ENCODE assay signal across 10 mouse cellular contexts in genomic region chr10:80044087-80044486, GRCm38 (mm10). TPM values are rescaled to one million over a fixed set of nuclear protein-coding genes. Genes with fewer than 3 reads are reported as not detected.
DNase-seq lines count a peak whose midpoint lies in the region; ATAC-seq and TF ChIP-seq lines count a peak whose summit lies in the region.
"Had no signal": no experiment of that assay in that cellular context is flagged by ENCODE, and none has a peak within 500 bp of the region (broad histone marks: within the 10 kb centered on the region; RNA-seq: fewer than 3 reads in every experiment).

No protein-coding gene starts in this region.

- no peak overlapping the region for H3K4me3 ChIP-seq in hindbrain, embryonic 11.5 days (ENCODE audit: low read depth, low read length)
- H3K4me3 ChIP-seq in midbrain, embryonic 10.5 days, result no peak overlapping the region
- H3K4me3 ChIP-seq in lung, postnatal 0 days (ENCODE audit: low read depth, low read length), result no peak overlapping the region
- H3K4me3 ChIP-seq: stomach, embryonic 15.5 days had no signal

- no peak for TF ChIP-seq EP300 in lung, postnatal 0 days (IDR thresholded peaks at IDR 0.05)

- H3K9ac ChIP-seq in hindbrain, embryonic 11.5 days (ENCODE audit: low read depth, low read length), result no peak overlapping the region
- no peak overlapping the region for H3K9ac ChIP-seq in lung, postnatal 0 days (replicated peaks; ENCODE audit: low read depth)
- H3K9ac ChIP-seq: stomach, embryonic 15.5 days had no signal

- DNase-seq in embryo, embryonic 11 days, result peak; percentile 22
- no peak for DNase-seq in embryo, embryonic 9.5 days (ENCODE audit: extremely low spot score)
- DNase-seq in 3134 (ENCODE audit: extremely low read depth, insufficient read length, low spot score), result peak; percentile 62
- peak; percentile 55 for DNase-seq in hindbrain, embryonic 11.5 days (ENCODE audit: low spot score)
- peak; percentile 42 for DNase-seq in midbrain, embryonic 10.5 days (ENCODE audit: low spot score)
- no peak for DNase-seq in lung, postnatal 0 days (ENCODE audit: low spot score)
- DNase-seq in thymus, postnatal 4 days, result no peak
- DNase-seq in c-Kit-positive CD71-positive TER-119-positive erythroid progenitor cells, embryonic 14.5 days (ENCODE audit: low spot score), result no peak
- DNase-seq: kidney, adult 9 months had no signal

- peaks cover 7% of the 10 kb centered on the region; the same call in 1 of the 2 replicates for H3K4me1 ChIP-seq in hindbrain, embryonic 11.5 days (replicated peaks; ENCODE audit: control insufficient read depth, insufficient read depth, low read length)
- peaks cover 38% of the 10 kb centered on the region for H3K4me1 ChIP-seq in midbrain, embryonic 10.5 days
- no peaks in the 10 kb centered on the region; the same call in 1 of the 2 replicates for H3K4me1 ChIP-seq in lung, postnatal 0 days (ENCODE audit: insufficient read depth, low read depth, low read length)

- no peak for ATAC-seq in hindbrain, embryonic 11.5 days (ENCODE audit: low FRiP score)
- no peak for ATAC-seq in lung, postnatal 0 days

- no peaks in the 10 kb centered on the region for H3K36me3 ChIP-seq in hindbrain, embryonic 11.5 days (ENCODE audit: control insufficient read depth, insufficient read depth, low read length)
- H3K36me3 ChIP-seq in midbrain, embryonic 10.5 days, result no peaks in the 10 kb centered on the region
- H3K36me3 ChIP-seq in lung, postnatal 0 days (ENCODE audit: insufficient read depth, low read length), result no peaks in the 10 kb centered on the region
- H3K36me3 ChIP-seq: stomach, embryonic 15.5 days had no signal

- no peaks in the 10 kb centered on the region for H3K9me3 ChIP-seq in hindbrain, embryonic 11.5 days (ENCODE audit: control insufficient read depth, low read length)
- H3K9me3 ChIP-seq in midbrain, embryonic 10.5 days (replicated peaks), result no peaks in the 10 kb centered on the region
- H3K9me3 ChIP-seq in lung, postnatal 0 days (ENCODE audit: low read length), result no peaks in the 10 kb centered on the region
- H3K9me3 ChIP-seq: stomach, embryonic 15.5 days had no signal

- no peak overlapping the region for H3K4me2 ChIP-seq in hindbrain, embryonic 11.5 days (replicated peaks; ENCODE audit: low read depth, low read length)
- H3K4me2 ChIP-seq in lung, postnatal 0 days (replicated peaks; ENCODE audit: low read depth, low read length), result no peak overlapping the region
- H3K4me2 ChIP-seq: stomach, embryonic 15.5 days had no signal

- peak overlapping the region; percentile 79 for H3K27ac ChIP-seq in hindbrain, embryonic 11.5 days (ENCODE audit: low read depth, low read length)
- H3K27ac ChIP-seq in midbrain, embryonic 10.5 days (replicated peaks), result peak overlapping the region; percentile 81
- no peak overlapping the region for H3K27ac ChIP-seq in lung, postnatal 0 days (ENCODE audit: low read length)
- H3K27ac ChIP-seq: stomach, embryonic 15.5 days had no signal

- 17% methylated on average over 4 of the region's 4 CpGs for WGBS in hindbrain, embryonic 11.5 days
- whole genome bisulfite sequencing in midbrain, embryonic 10.5 days, result 32% methylated on average over 4 of the region's 4 CpGs
- 60% methylated on average over 4 of the region's 4 CpGs for WGBS in lung, postnatal 0 days

- no peaks in the 10 kb centered on the region for H3K27me3 ChIP-seq in hindbrain, embryonic 11.5 days (ENCODE audit: control insufficient read depth, insufficient read depth, low read length)
- no peaks in the 10 kb centered on the region for H3K27me3 ChIP-seq in midbrain, embryonic 10.5 days (ENCODE audit: low read depth, poor library complexity, severe bottlenecking)
- H3K27me3 ChIP-seq in lung, postnatal 0 days (replicated peaks; ENCODE audit: insufficient read depth, low read length), result no peaks in the 10 kb centered on the region
- H3K27me3 ChIP-seq: stomach, embryonic 15.5 days had no signal

- TF ChIP-seq CTCF in lung, postnatal 0 days (IDR thresholded peaks at IDR 0.05), result no peak

RNA-seq across cellular contexts. Expression of gene Gpx4, which starts 2.9 kb away (rescaled TPM):
- 543 and 552 TPM in 2 replicates for polyA plus RNA-seq in hindbrain, embryonic 11.5 days (2014; fragmentation: Nextera tagmentation; extraction: Ambion mirVana)
- polyA plus RNA-seq in midbrain, embryonic 10.5 days (2016; fragmentation: Nextera tagmentation; extraction: Ambion mirVana), result 702 and 747 TPM in 2 replicates
- 1,058 and 1,082 TPM in 2 replicates for polyA plus RNA-seq in lung, postnatal 0 days (2015; fragmentation: Nextera tagmentation; extraction: Ambion mirVana)

RNA-seq across cellular contexts. Expression of gene Polr2e, which starts 4.5 kb away (rescaled TPM):
- 215 and 222 TPM in 2 replicates for polyA plus RNA-seq in hindbrain, embryonic 11.5 days (2014; fragmentation: Nextera tagmentation; extraction: Ambion mirVana)
- polyA plus RNA-seq in midbrain, embryonic 10.5 days (2016; fragmentation: Nextera tagmentation; extraction: Ambion mirVana), result 233 and 276 TPM in 2 replicates
- 178 and 202 TPM in 2 replicates for polyA plus RNA-seq in lung, postnatal 0 days (2015; fragmentation: Nextera tagmentation; extraction: Ambion mirVana)

RNA-seq across cellular contexts. Expression of gene Arhgap45, which starts 27.6 kb away (rescaled TPM):
- polyA plus RNA-seq in hindbrain, embryonic 11.5 days (2014; fragmentation: Nextera tagmentation; extraction: Ambion mirVana), result 4.1 and 4.3 TPM in 2 replicates
- 7.9 and 8.0 TPM in 2 replicates for polyA plus RNA-seq in midbrain, embryonic 10.5 days (2016; fragmentation: Nextera tagmentation; extraction: Ambion mirVana)
- 20.1 and 22.2 TPM in 2 replicates for polyA plus RNA-seq in lung, postnatal 0 days (2015; fragmentation: Nextera tagmentation; extraction: Ambion mirVana)

RNA-seq across cellular contexts. Expression of gene Abca7, which starts 47.8 kb away (rescaled TPM):
- 2.6 TPM in 2 replicates for polyA plus RNA-seq in hindbrain, embryonic 11.5 days (2014; fragmentation: Nextera tagmentation; extraction: Ambion mirVana)
- 3.2 and 4.8 TPM in 2 replicates for polyA plus RNA-seq in midbrain, embryonic 10.5 days (2016; fragmentation: Nextera tagmentation; extraction: Ambion mirVana)
- polyA plus RNA-seq in lung, postnatal 0 days (2015; fragmentation: Nextera tagmentation; extraction: Ambion mirVana), result 5.5 and 6.5 TPM in 2 replicates

RNA-seq across cellular contexts. Expression of gene Cnn2, which starts 55.7 kb away (rescaled TPM):
- polyA plus RNA-seq in hindbrain, embryonic 11.5 days (2014; fragmentation: Nextera tagmentation; extraction: Ambion mirVana), result 180 and 221 TPM in 2 replicates
- 198 and 199 TPM in 2 replicates for polyA plus RNA-seq in midbrain, embryonic 10.5 days (2016; fragmentation: Nextera tagmentation; extraction: Ambion mirVana)
- 483 and 567 TPM in 2 replicates for polyA plus RNA-seq in lung, postnatal 0 days (2015; fragmentation: Nextera tagmentation; extraction: Ambion mirVana)

Comparison
In these comparisons a context has a peak if more than half of its experiments do, and no peak if none do; other contexts are left out.
1. DNase-seq: peak in embryo, embryonic 11 days (single experiment), 3134 (single experiment), hindbrain, embryonic 11.5 days (single experiment) and midbrain, embryonic 10.5 days (single experiment); none in embryo, embryonic 9.5 days (single experiment), lung, postnatal 0 days (single experiment), thymus, postnatal 4 days (single experiment) and c-Kit-positive CD71-positive TER-119-positive erythroid progenitor cells, embryonic 14.5 days (single experiment).